Mouse (Mus musculus) intestine, postnatal 0 days (tissue): ENCODE measurements around the gene Vmn1r1. TPM values are rescaled to one million over a fixed set of nuclear protein-coding genes. Genes with fewer than 3 reads are reported as not detected.

Experiments
- ATAC-seq: fragments of 200-750 bp; cut with Nextera tagmentation; 2 replicates; pipeline ENCODE4 v1.8.0; 2017; ENCODE audit warnings: mild to moderate bottlenecking, moderate TSS enrichment, moderate library complexity
- H3K27ac ChIP-seq: fragments of 300-500 bp; sonication (generic); 2 replicates; pipeline ENCODE4 v1.5.1; 2014; ENCODE audit warnings: mild to moderate bottlenecking, low read depth, low read length, moderate library complexity
- H3K27me3 ChIP-seq: fragments of 300-500 bp; sonication (generic); replicated peaks from 2 replicates; pipeline ENCODE4 v1.6.1; 2014; ENCODE audit warnings: low read length, mixed read lengths; ENCODE audit not compliant: control insufficient read depth, insufficient read depth
- H3K36me3 ChIP-seq: fragments of 300-500 bp; sonication (generic); 2 replicates; pipeline ENCODE4 v1.6.1; 2014; ENCODE audit warnings: mild to moderate bottlenecking, moderate library complexity; ENCODE audit not compliant: control insufficient read depth, insufficient read depth
- H3K4me1 ChIP-seq: fragments of 300-500 bp; sonication (generic); replicated peaks from 2 replicates; pipeline ENCODE4 v1.6.1; 2014; ENCODE audit warnings: antibody characterized with exemption, low read length, mixed read lengths; ENCODE audit not compliant: control insufficient read depth, insufficient read depth
- H3K4me2 ChIP-seq: fragments of 300-500 bp; sonication (generic); replicated peaks from 2 replicates; pipeline ENCODE4 v1.6.1; 2014; ENCODE audit warnings: low read depth, mild to moderate bottlenecking, moderate library complexity
- H3K4me3 ChIP-seq: fragments of 300-500 bp; sonication (generic); 2 replicates; pipeline ENCODE4 v1.5.1; 2014; ENCODE audit warnings: low read depth, low read length
- H3K9ac ChIP-seq: fragments of 300-500 bp; sonication (generic); 2 replicates; pipeline ENCODE4 v1.6.1; 2014; ENCODE audit warnings: mild to moderate bottlenecking, low read depth, low read length
- H3K9me3 ChIP-seq: fragments of 300-500 bp; sonication (generic); 2 replicates; pipeline ENCODE4 v1.6.1; 2016; ENCODE audit warnings: mixed run types; ENCODE audit not compliant: control insufficient read depth
- CTCF ChIP-seq: sonication (generic); IDR thresholded peaks from 2 replicates; pipeline ENCODE4 v1.5.1; 2016; ENCODE audit warnings: low read depth, mild to moderate bottlenecking, control low read depth, antibody characterized with exemption, moderate library complexity
- WGBS: fragments of 180-500 bp; shearing (Covaris S2); extraction: QIAGEN DNeasy Blood & Tissue Kit; methylation state at CpG from one replicate; pipeline ENCODE4 v1.1.7; 2014; 5-methylcytosine and 5-hydroxymethylcytosine counted together
- polyA plus RNA-seq: library from polyadenylated mRNA; unstranded; fragments of >200 nt; fragmentation: Nextera tagmentation; extraction: Ambion mirVana; gene quantifications from 2 replicates; pipeline ENCODE4 v1.2.1, GENCODE M21; 2015

Vmn1r1 gene
- polyA plus RNA-seq, 1 experiment from 2014 or later = not detected

- 65% methylated on average over 14 of the region's 14 CpGs for WGBS
- Histone ChIP-seq H3K27me3 (no peaks in the 10 kb centered on the region), H3K27ac (no peak overlapping the region)
These were observed 52.6 kb downstream of the Vmn1r1 start for GRCm38 (mm10) chr1:182111386-182112317.

GRCm38 (mm10) chr1:182110708-182111385 lies 53.4 kb downstream of the Vmn1r1 start:
- Histone ChIP-seq H3K4me3 (no peak overlapping the region), H3K27me3 (no peaks in the 10 kb centered on the region), H3K4me2 (no peak overlapping the region), H3K27ac (no peak overlapping the region), H3K4me1 (no peaks in the 10 kb centered on the region), H3K9ac (no peak overlapping the region; the same call in 1 of the 2 replicates), H3K9me3 (no peaks in the 10 kb centered on the region), H3K36me3 (no peaks in the 10 kb centered on the region)
- no peak for TF ChIP-seq CTCF
- ATAC-seq = no peak
- WGBS = 72% methylated on average over 15 of the region's 15 CpGs

More at GRCm38 (mm10) chr1:182111386-182112317, 52.6 kb downstream of the Vmn1r1 start:
- no peaks in the 10 kb centered on the region for H3K9me3 ChIP-seq
- ATAC-seq = no peak
- H3K4me2 ChIP-seq = no peak overlapping the region
- H3K9ac ChIP-seq = no peak overlapping the region
- H3K4me1 ChIP-seq = no peaks in the 10 kb centered on the region
- TF ChIP-seq CTCF = no peak
- no peak overlapping the region for H3K4me3 ChIP-seq
- H3K36me3 ChIP-seq = no peaks in the 10 kb centered on the region

- H3K4me1 ChIP-seq = no peaks in the 10 kb centered on the region
- no peak overlapping the region for H3K9ac ChIP-seq
- no peak for ATAC-seq
- H3K4me3 ChIP-seq = no peak overlapping the region
- WGBS = 89% methylated on average over 11 of the region's 11 CpGs
- H3K27ac ChIP-seq = no peak overlapping the region
- no peak for TF ChIP-seq CTCF
- H3K27me3 ChIP-seq = no peaks in the 10 kb centered on the region
- no peaks in the 10 kb centered on the region for H3K9me3 ChIP-seq
- H3K36me3 ChIP-seq = no peaks in the 10 kb centered on the region
- H3K4me2 ChIP-seq = no peak overlapping the region
These were observed 54.1 kb downstream of the Vmn1r1 start for GRCm38 (mm10) chr1:182110185-182110584.

GRCm38 (mm10) chr1:182108397-182109099 lies 55.7 kb downstream of the Vmn1r1 start:
- H3K4me2 ChIP-seq = no peak overlapping the region

GRCm38 (mm10) chr1:182107251-182107650 lies 57.0 kb downstream of the Vmn1r1 start:
- Histone ChIP-seq H3K4me2 (no peak overlapping the region), H3K4me1 (no peaks in the 10 kb centered on the region), H3K9ac (no peak overlapping the region), H3K4me3 (no peak overlapping the region), H3K36me3 (no peaks in the 10 kb centered on the region), H3K27ac (no peak overlapping the region), H3K27me3 (no peaks in the 10 kb centered on the region), H3K9me3 (no peaks in the 10 kb centered on the region)
- ATAC-seq = no peak
- TF ChIP-seq CTCF = no peak
- WGBS = 83% methylated on average over 9 of the region's 9 CpGs

More at GRCm38 (mm10) chr1:182108397-182109099, 55.7 kb downstream of the Vmn1r1 start:
- no peak for ATAC-seq
- H3K9ac ChIP-seq = no peak overlapping the region
- TF ChIP-seq CTCF = no peak
- no peaks in the 10 kb centered on the region for H3K27me3 ChIP-seq
- H3K9me3 ChIP-seq = no peaks in the 10 kb centered on the region
- no peak overlapping the region for H3K4me3 ChIP-seq
- 66% methylated on average over 13 of the region's 13 CpGs for WGBS
- H3K4me1 ChIP-seq = no peaks in the 10 kb centered on the region
- no peak overlapping the region for H3K27ac ChIP-seq
- H3K36me3 ChIP-seq = no peaks in the 10 kb centered on the region

GRCm38 (mm10) chr1:182105023-182105422 lies 59.3 kb downstream of the Vmn1r1 start:
- TF ChIP-seq CTCF = no peak
- Histone ChIP-seq H3K4me3 (no peak overlapping the region), H3K4me1 (no peaks in the 10 kb centered on the region), H3K36me3 (no peaks in the 10 kb centered on the region), H3K9me3 (no peaks in the 10 kb centered on the region), H3K4me2 (no peak overlapping the region), H3K27ac (no peak overlapping the region), H3K9ac (no peak overlapping the region), H3K27me3 (no peaks in the 10 kb centered on the region)
- 59% methylated on average over 3 of the region's 3 CpGs for whole genome bisulfite sequencing
- ATAC-seq = no peak

Other genes starting within 250 kb of the Vmn1r1 start
- 4.9 and 7.0 TPM in 2 replicates for gene Enah, start 144.5 kb downstream of the Vmn1r1 start, polyA plus RNA-seq
- 208 and 218 TPM in 2 replicates for gene Srp9, start 39.7 kb downstream of the Vmn1r1 start, polyA plus RNA-seq
- 96.7 and 98.2 TPM in 2 replicates for gene Degs1, start 118.3 kb upstream of the Vmn1r1 start, polyA plus RNA-seq
- 9.7 and 10.6 TPM in 2 replicates for gene Fbxo28, start 177.1 kb upstream of the Vmn1r1 start, polyA plus RNA-seq
- gene Trp53bp2, start 244.7 kb upstream of the Vmn1r1 start, polyA plus RNA-seq = 10.8 and 11.1 TPM in 2 replicates